Mouse (Mus musculus) CH12.LX (cell line): ENCODE measurements around the gene Pgd. TPM values are rescaled to one million over a fixed set of nuclear protein-coding genes. Genes with fewer than 3 reads are reported as not detected.

Source experiments
- DNase-seq: peaks from one replicate; pipeline ENCODE4 v3.0.0-alpha.2; 2013; ENCODE audit errors: extremely low read depth
- H3K27ac ChIP-seq: 2 replicates; pipeline ENCODE4 v1.5.1; 2012; ENCODE audit warnings: low read depth, mild to moderate bottlenecking, control low read depth, moderate library complexity; ENCODE audit not compliant: insufficient read depth
- H3K27me3 ChIP-seq: replicated peaks from 2 replicates; pipeline ENCODE3; 2012; ENCODE audit warnings: inconsistent platforms
- H3K36me3 ChIP-seq, 2 experiments: replicated peaks in 1 of 2; 2 replicates each; pipeline versions ENCODE3 to v1.6.1; 2012; ENCODE audit warnings: inconsistent platforms in 1 of 2, low read length in 1 of 2, mild to moderate bottlenecking in 1 of 2, mixed read lengths in 1 of 2, moderate library complexity in 1 of 2; ENCODE audit not compliant: control insufficient read depth in 1 of 2, insufficient read depth in 1 of 2
- H3K4me1 ChIP-seq, 2 experiments: 2 replicates each; pipeline ENCODE4 v1.6.1; 2012; ENCODE audit warnings: inconsistent platforms in 1 of 2, moderate library complexity in 1 of 2; ENCODE audit not compliant: insufficient read depth in 2 of 2, control insufficient read depth in 1 of 2
- H3K4me2 ChIP-seq: 2 replicates; pipeline ENCODE4 v1.6.1; 2012; ENCODE audit warnings: low read depth, mild to moderate bottlenecking, control low read depth; ENCODE audit not compliant: poor library complexity, insufficient read depth, severe bottlenecking
- H3K4me3 ChIP-seq, 3 experiments: fragments of 150-350 bp in 1 of 3; sonication (generic) in 1 of 3; replicated peaks in 1 of 3; 2 replicates each; pipeline versions ENCODE3 to v1.5.1; 2011 to 2012; ENCODE audit warnings: low read depth in 2 of 3, low read length in 2 of 3, mild to moderate bottlenecking in 2 of 3, moderate library complexity in 2 of 3, control low read depth in 1 of 3, improper control_type of control experiment in 1 of 3, inconsistent platforms in 1 of 3, mixed read lengths in 1 of 3; ENCODE audit not compliant: poor library complexity in 1 of 3
- H3K79me2 ChIP-seq: replicated peaks from 2 replicates; pipeline ENCODE4 v1.6.1; 2012; ENCODE audit warnings: mild to moderate bottlenecking, moderate library complexity; ENCODE audit not compliant: control insufficient read depth, poor library complexity, insufficient read depth, severe bottlenecking; ENCODE audit errors: extremely low read depth
- H3K9ac ChIP-seq: 2 replicates; pipeline ENCODE4 v1.6.1; 2012; ENCODE audit warnings: low read depth, mild to moderate bottlenecking, control low read depth, moderate library complexity; ENCODE audit not compliant: insufficient read depth
- H3K9me3 ChIP-seq: replicated peaks from 2 replicates; pipeline ENCODE3; 2012; ENCODE audit warnings: low read length, inconsistent platforms, mixed read lengths
- CHD1 ChIP-seq: IDR thresholded peaks from 2 replicates; pipeline ENCODE4 v1.6.1; 2012; ENCODE audit warnings: low read depth, low read length, improper control_type of control experiment, inconsistent platforms
- CHD2 ChIP-seq: IDR thresholded peaks from 2 replicates; pipeline ENCODE4 v1.6.1; 2011; ENCODE audit warnings: low read length, improper control_type of control experiment
- E2F4 ChIP-seq: IDR thresholded peaks from 2 replicates; pipeline ENCODE4 v1.6.1; 2011; ENCODE audit warnings: low read depth, low read length, improper control_type of control experiment; ENCODE audit not compliant: insufficient replicate concordance
- EP300 ChIP-seq: IDR thresholded peaks from 2 replicates; pipeline ENCODE4 v1.6.1; 2011; ENCODE audit warnings: low read length, improper control_type of control experiment
- GABPA ChIP-seq: IDR thresholded peaks from 2 replicates; pipeline ENCODE4 v1.6.1; 2012; ENCODE audit warnings: low read depth, low read length, improper control_type of control experiment, inconsistent platforms; ENCODE audit not compliant: insufficient replicate concordance
- JUN ChIP-seq: IDR thresholded peaks from 2 replicates; pipeline ENCODE4 v1.6.1; 2011; ENCODE audit warnings: low read depth, mild to moderate bottlenecking, low read length, improper control_type of control experiment, moderate library complexity; ENCODE audit not compliant: insufficient read depth
- JUND ChIP-seq: conservative IDR thresholded peaks from 2 replicates; pipeline ENCODE4 v1.6.1; 2011; ENCODE audit warnings: low read depth, low read length, improper control_type of control experiment
- MAFK ChIP-seq: IDR thresholded peaks from 2 replicates; pipeline ENCODE4 v1.6.1; 2011; ENCODE audit warnings: low read length, improper control_type of control experiment; ENCODE audit not compliant: insufficient replicate concordance
- MAX ChIP-seq: IDR thresholded peaks from 2 replicates; pipeline ENCODE4 v1.6.1; 2011; ENCODE audit warnings: low read length, improper control_type of control experiment
- MAZ ChIP-seq: IDR thresholded peaks from 2 replicates; pipeline ENCODE4 v1.6.1; 2012; ENCODE audit warnings: low read depth, mild to moderate bottlenecking, inconsistent platforms, low read length, improper control_type of control experiment, moderate library complexity
- MEF2A ChIP-seq: IDR thresholded peaks from 2 replicates; pipeline ENCODE4 v1.6.1; 2014; ENCODE audit warnings: low read depth, mild to moderate bottlenecking, inconsistent platforms, low read length, improper control_type of control experiment, borderline replicate concordance
- MYC ChIP-seq: IDR thresholded peaks from 2 replicates; pipeline ENCODE4 v1.6.1; 2011; ENCODE audit warnings: low read depth, mild to moderate bottlenecking, improper control_type of control experiment, low read length
- NELFE ChIP-seq: IDR thresholded peaks from 2 replicates; pipeline ENCODE4 v1.6.1; 2011; ENCODE audit warnings: low read depth, low read length, improper control_type of control experiment
- POLR2AphosphoS2 ChIP-seq: IDR thresholded peaks from 2 replicates; pipeline ENCODE4 v1.6.1; 2011; ENCODE audit warnings: low read depth, low read length, improper control_type of control experiment
- SIN3A ChIP-seq: IDR thresholded peaks from 2 replicates; pipeline ENCODE4 v1.6.1; 2012; ENCODE audit warnings: low read length, improper control_type of control experiment, inconsistent platforms
- SMC3 ChIP-seq: IDR thresholded peaks from 2 replicates; pipeline ENCODE4 v1.6.1; 2011; ENCODE audit warnings: low read depth, low read length, improper control_type of control experiment
- TBP ChIP-seq: conservative IDR thresholded peaks from 2 replicates; pipeline ENCODE4 v1.6.1; 2011; ENCODE audit warnings: low read depth, low read length, improper control_type of control experiment
- TCF12 ChIP-seq: IDR thresholded peaks from 2 replicates; pipeline ENCODE4 v1.6.1; 2014; ENCODE audit warnings: low read depth, mild to moderate bottlenecking, inconsistent platforms, low read length, improper control_type of control experiment
- USF2 ChIP-seq: conservative IDR thresholded peaks from 2 replicates; pipeline ENCODE4 v1.6.1; 2011; ENCODE audit warnings: low read depth, low read length, improper control_type of control experiment
- ZNF384 ChIP-seq: IDR thresholded peaks from 2 replicates; pipeline ENCODE4 v1.6.1; 2012; ENCODE audit warnings: low read depth, low read length, improper control_type of control experiment, inconsistent platforms
- dilution Hi-C: fragments of 300-500 bp; cut with MboI; formaldehyde crosslinking; loops from 2 replicates; pipeline ENCODE4 v1.14.3; 2020; ENCODE audit warnings: low sequenced_read_pairs; ENCODE audit not compliant: extremely low pct_unique_long_range_greater_than_20kb, extremely low pct_ligation_motif_present
- in situ Hi-C: fragments of 300-500 bp; cut with MboI; formaldehyde crosslinking; loops from 3 replicates; pipeline ENCODE4 v1.14.3; 2019; ENCODE audit warnings: low sequenced_read_pairs, low pct_ligation_motif_present, low pct_unique_long_range_greater_than_20kb, mixed read lengths
- polyA plus RNA-seq: library from polyadenylated mRNA; unstranded; fragments of >175 nt; gene quantifications from 2 replicates; pipeline ENCODE4 v1.2.1, GENCODE M21; 2012; ENCODE audit warnings: low read depth; ENCODE audit not compliant: insufficient read length
- total RNA-seq, 2 experiments: library from RNA; depleted of rRNA; stranded (reverse); fragments of 300-350 nt in 1 of 2; fragments of >200 nt in 1 of 2; gene quantifications; 2 replicates each; pipeline ENCODE4 v1.2.3; 2012 to 2014

Gene Pgd
- total and polyA plus RNA-seq, 3 experiments = 50.1 to 251 (median 51.6) TPM

GRCm38 (mm10) chr4:149150256-149150655 lies 16.3 kb downstream of the Pgd start:
- TF ChIP-seq SIN3A (no peak), MAFK (no peak), TBP (no peak), ZNF384 (no peak), CHD2 (no peak), TCF12 (no peak), EP300 (no peak), MAX (no peak)
- Histone ChIP-seq H3K9me3 (peaks cover 2% of the 10 kb centered on the region), H3K9ac (no peak overlapping the region), H3K4me3 (no peak overlapping the region), H3K36me3 (peaks cover 57 to 63% of the 10 kb centered on the region in 2 experiments), H3K27ac (no peak overlapping the region), H3K27me3 (no peaks in the 10 kb centered on the region), H3K79me2 (no peaks in the 10 kb centered on the region), H3K4me1 (peaks cover 4 to 9% of the 10 kb centered on the region in 2 experiments; a peak in 3 of 4 replicates), H3K4me2 (no peak overlapping the region)
- dilution Hi-C loops = no loop called here
- DNase-seq = no peak
- in situ Hi-C loops = loop anchor here (25.0 kb wide), 1 partner anchor 562 kb away; the partner anchor contains the start of gene Pik3cd

DNA sequence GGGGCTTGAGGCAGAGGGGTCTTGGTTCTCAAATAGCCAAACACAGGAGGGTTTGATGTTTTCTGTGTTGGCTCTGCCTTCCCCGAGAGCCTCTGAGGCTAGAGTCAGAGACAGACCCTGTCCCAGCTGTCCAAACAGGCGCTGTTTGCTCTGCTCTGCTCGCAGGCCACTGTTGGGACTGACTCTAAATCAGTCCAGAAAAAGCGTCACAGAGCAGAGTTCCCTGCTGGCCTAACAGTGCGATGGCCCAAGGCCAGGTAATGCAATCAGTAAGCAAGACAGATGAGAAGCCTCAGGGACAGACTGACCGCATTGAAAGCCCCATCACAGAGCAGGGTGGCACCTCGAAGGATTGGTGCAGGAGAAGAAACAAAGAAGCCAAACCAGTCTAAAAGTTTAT lies 17.0 kb downstream of the Pgd start:
- Histone ChIP-seq H3K36me3 (peaks cover 51 to 57% of the 10 kb centered on the region in 2 experiments), H3K4me1 (peaks cover 4 to 15% of the 10 kb centered on the region in 2 experiments; a peak in 3 of 4 replicates), H3K4me3 (no peak overlapping the region), H3K79me2 (no peaks in the 10 kb centered on the region), H3K9me3 (peaks cover 2% of the 10 kb centered on the region), H3K4me2 (no peak overlapping the region), H3K9ac (no peak overlapping the region), H3K27ac (no peak overlapping the region), H3K27me3 (no peaks in the 10 kb centered on the region)
- dilution Hi-C loops (no loop called here), in situ Hi-C loops (loop anchor here (10.0 to 25.0 kb wide), 2 partner anchors 175 to 563 kb away; partner anchors contain the start of gene Pik3cd)
- TF ChIP-seq E2F4 = no peak
- TF ChIP-seq JUND = no peak
- TF ChIP-seq NELFE = no peak
- no peak for DNase-seq

GRCm38 (mm10) chr4:149149196-149149595 lies 17.4 kb downstream of the Pgd start:
- no peak overlapping the region for H3K4me2 ChIP-seq
- H3K4me1 ChIP-seq = peaks cover 4 to 17% of the 10 kb centered on the region in 2 experiments; a peak in 3 of 4 replicates
- no peaks in the 10 kb centered on the region for H3K27me3 ChIP-seq
- H3K4me3 ChIP-seq = no peak overlapping the region
- H3K9me3 ChIP-seq = peaks cover 2% of the 10 kb centered on the region
- in situ Hi-C loops = loop anchor here (10.0 kb wide), 1 partner anchor 176 kb away; no protein-coding TSS in a partner anchor
- H3K36me3 ChIP-seq = peaks cover 47 to 53% of the 10 kb centered on the region in 2 experiments
- no peak for TF ChIP-seq MEF2A
- TF ChIP-seq USF2 = no peak
- TF ChIP-seq JUND = no peak
- no peak for TF ChIP-seq POLR2AphosphoS2
- TF ChIP-seq JUN = no peak
- no peak for TF ChIP-seq SMC3
- no peak for TF ChIP-seq NELFE
- TF ChIP-seq CHD1 = no peak
- TF ChIP-seq GABPA = no peak
- no peak for TF ChIP-seq TBP
- no peak for TF ChIP-seq MYC
- TF ChIP-seq MAZ = no peak
- no peak overlapping the region for H3K9ac ChIP-seq
- no peak overlapping the region for H3K27ac ChIP-seq
- dilution Hi-C loops = no loop called here
- DNase-seq = no peak
- H3K79me2 ChIP-seq = no peaks in the 10 kb centered on the region
